Mouse (Mus musculus) E14TG2a.4 (cell line): ENCODE results near the gene Eef1akmt2.

Source experiments
- H3K27me3 ChIP-seq: 2 replicates; pipeline ENCODE4 v1.6.1; 2014; ENCODE audit warnings: low read length, control low read depth; ENCODE audit not compliant: insufficient read depth
- H3K36me3 ChIP-seq: 2 replicates; pipeline ENCODE4 v1.6.1; 2014; ENCODE audit warnings: low read length, control low read depth; ENCODE audit not compliant: insufficient read depth
- H3K4me1 ChIP-seq: replicated peaks from 2 replicates; pipeline ENCODE4 v1.6.1; 2014; ENCODE audit warnings: low read depth, low read length, control low read depth
- H3K4me3 ChIP-seq: replicated peaks from 2 replicates; pipeline ENCODE4 v1.5.1; 2014; ENCODE audit warnings: mild to moderate bottlenecking, low read length
- H3K9me3 ChIP-seq: 2 replicates; pipeline ENCODE4 v1.6.1; 2014; ENCODE audit warnings: low read length, control low read depth
- CTCF ChIP-seq: conservative IDR thresholded peaks from 2 replicates; pipeline ENCODE4 v1.5.1; 2014; ENCODE audit warnings: low read length
- NANOG ChIP-seq: IDR thresholded peaks from 2 replicates; pipeline ENCODE4 v1.6.1; 2014; ENCODE audit warnings: borderline replicate concordance, low read length, mixed read lengths
- POU5F1 ChIP-seq: IDR thresholded peaks from 2 replicates; pipeline ENCODE4 v1.6.1; 2014; ENCODE audit warnings: low read length, borderline replicate concordance

Eef1akmt2 gene

DNA sequence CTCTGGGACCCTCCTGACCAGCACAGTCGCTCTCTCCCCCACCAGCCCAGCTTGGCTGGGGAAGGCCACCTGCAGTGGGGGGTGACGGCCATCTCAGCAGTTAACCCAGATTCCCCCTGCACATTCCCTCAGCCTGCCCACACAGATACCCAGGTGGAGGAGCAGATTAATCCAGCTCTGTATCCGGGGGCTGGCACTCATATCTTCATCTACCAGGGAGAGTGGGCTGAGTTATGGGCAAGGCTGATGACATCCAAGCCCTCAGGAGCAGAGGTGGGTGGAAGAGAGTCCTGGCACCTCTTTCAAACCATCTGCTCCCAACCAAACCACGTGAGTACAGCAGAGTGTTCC, 39.8 kb upstream of the Eef1akmt2 start:
- Histone ChIP-seq H3K36me3 (no peaks in the 10 kb centered on the region), H3K9me3 (peaks cover 9% of the 10 kb centered on the region), H3K4me3 (no peak overlapping the region), H3K4me1 (peaks cover 20% of the 10 kb centered on the region), H3K27me3 (peaks cover 4% of the 10 kb centered on the region; the same call in 1 of the 2 replicates)
- TF ChIP-seq POU5F1 (no peak), NANOG (no peak), CTCF (no peak)

DNA sequence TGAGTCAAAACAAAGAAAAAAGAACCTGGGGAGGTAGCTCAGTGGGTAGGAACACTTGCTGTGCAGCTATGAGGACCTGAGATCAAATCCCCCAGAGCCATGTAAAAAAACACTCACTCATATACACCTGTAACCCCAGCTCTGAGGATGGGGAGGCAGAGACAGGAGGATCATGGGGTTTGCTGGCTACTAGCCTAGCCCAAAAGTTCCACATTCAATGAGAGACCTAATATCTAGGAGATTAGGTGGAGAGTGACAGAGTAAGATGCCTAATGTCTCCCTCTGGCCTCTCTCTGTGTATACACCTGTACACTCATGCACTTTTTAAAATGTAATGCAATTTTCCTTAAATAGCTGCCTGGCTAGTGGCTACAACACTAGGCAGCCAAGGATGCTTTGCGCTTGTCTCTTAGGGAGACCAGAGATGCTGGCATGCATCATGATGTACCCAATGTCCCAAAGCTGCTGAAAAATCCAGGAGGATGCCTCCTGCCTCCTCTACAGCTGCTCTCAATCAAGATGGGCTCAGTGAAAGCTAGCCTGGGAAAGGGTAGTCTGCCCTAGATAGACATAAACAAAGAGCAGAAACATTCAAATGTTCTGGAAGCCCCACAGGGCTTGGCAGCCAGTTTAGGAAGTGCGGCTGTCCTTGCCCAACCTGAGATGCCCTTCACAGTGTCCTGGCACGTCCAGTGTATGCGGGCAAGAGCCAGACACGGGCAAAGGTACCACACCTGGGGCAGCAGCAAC, 39.3 kb upstream of the Eef1akmt2 start:
- peaks cover 16% of the 10 kb centered on the region for H3K4me1 ChIP-seq
- H3K4me3 ChIP-seq = no peak overlapping the region
- peaks cover 4% of the 10 kb centered on the region; the same call in 1 of the 2 replicates for H3K27me3 ChIP-seq
- H3K36me3 ChIP-seq = no peaks in the 10 kb centered on the region
- TF ChIP-seq NANOG = no peak
- no peak for TF ChIP-seq POU5F1
- no peak for TF ChIP-seq CTCF
- H3K9me3 ChIP-seq = peaks cover 9% of the 10 kb centered on the region

DNA sequence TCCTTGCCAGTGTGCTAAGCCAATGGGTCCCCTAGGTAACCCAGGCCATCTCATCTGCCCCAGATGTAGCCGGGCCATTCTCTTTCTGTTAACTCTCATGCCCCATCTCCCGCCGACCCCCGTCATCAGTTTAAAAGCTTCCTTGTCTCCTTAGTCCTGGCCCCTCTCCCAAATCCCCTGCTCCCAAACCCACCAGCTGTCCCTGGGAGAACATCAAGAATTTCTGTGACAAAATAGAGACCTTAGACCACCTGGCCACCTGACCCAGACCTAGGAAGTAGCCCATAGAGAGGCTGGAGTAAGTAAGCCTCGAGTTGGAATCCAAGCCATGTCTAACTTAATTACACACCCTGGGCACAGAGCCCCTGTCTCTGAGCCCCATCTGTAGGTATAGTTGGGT, 37.7 kb upstream of the Eef1akmt2 start:
- Histone ChIP-seq H3K27me3 (peaks cover 4% of the 10 kb centered on the region; the same call in 1 of the 2 replicates), H3K9me3 (peaks cover 9% of the 10 kb centered on the region), H3K4me1 (peaks cover under 1% of the 10 kb centered on the region; the same call in 1 of the 2 replicates), H3K36me3 (peaks cover 5% of the 10 kb centered on the region), H3K4me3 (no peak overlapping the region)
- TF ChIP-seq NANOG (no peak), CTCF (no peak), POU5F1 (no peak)

DNA sequence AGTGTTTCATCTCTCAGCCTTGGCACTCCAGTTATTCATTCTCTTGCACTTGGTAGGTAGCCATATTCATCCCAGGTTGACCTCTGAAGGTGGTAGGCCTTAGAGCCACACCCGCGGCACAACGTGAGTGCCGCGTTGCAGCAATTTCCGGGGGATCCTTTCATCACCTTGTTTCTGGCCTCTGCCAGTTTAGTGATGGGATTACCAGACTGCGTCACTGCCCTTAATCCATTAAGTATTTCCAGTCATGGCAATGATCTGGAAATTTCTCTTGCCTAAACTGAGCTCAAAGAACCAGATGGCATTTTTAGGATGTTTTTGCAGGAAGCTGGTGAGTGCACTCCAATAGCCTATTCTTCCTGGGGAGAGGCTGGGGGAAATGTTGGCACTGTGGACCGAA, 37.2 kb upstream of the Eef1akmt2 start:
- Histone ChIP-seq H3K4me3 (no peak overlapping the region), H3K4me1 (no peaks in the 10 kb centered on the region), H3K9me3 (peaks cover 9% of the 10 kb centered on the region), H3K27me3 (peaks cover 4% of the 10 kb centered on the region; the same call in 1 of the 2 replicates), H3K36me3 (peaks cover 9% of the 10 kb centered on the region)
- TF ChIP-seq CTCF (no peak), NANOG (no peak), POU5F1 (no peak)

DNA sequence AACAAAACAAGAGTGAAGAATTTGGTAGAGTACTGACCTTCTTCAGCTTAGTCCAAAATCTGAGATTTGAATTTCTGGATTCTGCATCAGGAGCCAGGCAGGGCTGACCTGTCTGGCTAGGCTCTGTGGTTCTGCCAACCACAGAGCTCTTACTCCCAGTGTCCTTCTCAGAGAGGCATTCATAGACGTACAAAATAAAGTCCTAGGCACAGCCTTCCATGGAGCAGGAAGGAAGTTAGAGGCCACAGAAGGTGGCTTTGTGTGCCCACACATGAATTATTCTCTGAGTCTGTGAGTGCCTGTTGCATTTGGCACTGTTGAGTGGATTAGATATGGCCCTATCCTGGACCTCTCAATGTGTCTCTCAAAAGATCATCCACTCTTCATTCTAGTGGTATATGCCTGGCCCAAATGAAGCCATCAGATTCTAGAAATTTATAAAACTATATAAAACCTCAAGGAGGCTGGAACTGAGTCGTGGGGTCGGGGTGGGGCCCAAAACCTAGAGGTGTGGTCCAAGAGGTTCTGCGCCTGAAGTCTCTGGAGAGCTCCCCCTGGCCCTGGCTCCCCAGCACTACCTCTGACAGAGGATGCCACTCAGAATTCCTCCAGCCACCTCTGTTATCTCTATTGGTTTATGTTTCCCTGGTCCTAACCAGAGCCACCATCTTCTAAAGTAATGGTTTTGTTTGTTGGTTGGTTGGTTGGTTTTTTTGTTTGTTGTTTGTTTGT, 36.2 kb upstream of the Eef1akmt2 start:
- no peak for TF ChIP-seq NANOG
- no peak for TF ChIP-seq CTCF
- TF ChIP-seq POU5F1 = no peak
- Histone ChIP-seq H3K9me3 (peaks cover 9% of the 10 kb centered on the region), H3K27me3 (peaks cover 4% of the 10 kb centered on the region; the same call in 1 of the 2 replicates), H3K4me1 (no peaks in the 10 kb centered on the region), H3K4me3 (no peak overlapping the region), H3K36me3 (peaks cover 19% of the 10 kb centered on the region)

DNA sequence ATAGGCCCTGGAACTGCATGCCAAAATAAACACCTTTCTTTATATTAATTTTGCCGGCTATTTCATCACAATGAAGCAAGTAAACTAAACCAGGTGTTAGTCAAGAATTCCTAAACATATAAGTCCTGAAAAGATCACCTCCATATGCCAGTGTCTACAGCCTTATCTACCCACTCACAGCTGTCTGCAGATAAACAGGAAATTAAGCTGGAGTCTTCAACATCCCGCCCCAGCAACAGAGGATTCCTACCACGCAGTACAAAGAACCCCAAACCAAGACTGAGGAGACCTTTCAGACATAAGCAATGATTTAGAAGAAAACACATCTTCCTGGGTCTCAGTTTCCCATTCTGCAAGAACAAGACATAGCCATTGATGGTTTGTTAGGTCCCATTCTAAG, 35.6 kb upstream of the Eef1akmt2 start:
- H3K36me3 ChIP-seq = peaks cover 25% of the 10 kb centered on the region
- no peaks in the 10 kb centered on the region for H3K4me1 ChIP-seq
- H3K4me3 ChIP-seq = no peak overlapping the region
- H3K9me3 ChIP-seq = peaks cover 9% of the 10 kb centered on the region
- TF ChIP-seq POU5F1 (no peak), CTCF (no peak), NANOG (no peak)
- peaks cover 4% of the 10 kb centered on the region; the same call in 1 of the 2 replicates for H3K27me3 ChIP-seq

DNA sequence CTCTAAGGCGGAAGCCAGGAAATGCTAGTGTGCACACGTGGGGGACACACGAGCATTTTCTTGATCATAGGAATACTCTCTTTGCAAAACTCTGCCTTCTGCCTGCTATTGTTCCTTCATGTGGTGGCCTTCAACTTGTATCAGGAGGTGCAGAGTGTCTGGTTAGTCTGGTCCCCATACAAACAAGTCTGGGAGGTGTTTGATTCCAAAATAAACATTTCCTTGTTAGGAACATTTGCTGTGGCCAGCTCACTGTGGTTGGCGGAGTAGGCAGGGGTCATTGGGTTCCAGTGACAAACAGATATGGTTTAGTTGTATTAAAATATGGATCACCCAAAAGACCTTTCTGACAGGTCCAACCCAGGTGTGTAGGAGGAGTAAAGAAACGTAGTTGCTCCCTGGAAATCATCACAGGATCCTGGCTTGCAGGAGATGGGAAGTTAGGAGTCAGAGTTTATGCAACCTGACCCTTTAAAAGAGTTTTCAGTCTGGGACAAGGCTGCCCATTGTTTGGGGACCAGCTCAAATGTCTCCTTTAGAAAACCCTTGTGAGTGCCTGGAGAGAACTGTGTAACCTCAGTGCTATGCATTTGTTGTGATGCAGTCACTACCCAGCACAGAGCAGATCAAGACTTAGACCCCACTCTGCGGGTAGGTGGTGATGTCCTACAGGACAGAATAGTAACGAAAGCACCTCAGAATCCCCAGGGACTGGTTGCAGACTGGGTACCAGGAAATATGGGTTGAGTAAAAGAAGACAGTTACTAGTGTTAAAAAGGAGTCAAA, 34.7 kb upstream of the Eef1akmt2 start:
- Histone ChIP-seq H3K4me3 (no peak overlapping the region), H3K27me3 (peaks cover 2% of the 10 kb centered on the region; the same call in 1 of the 2 replicates), H3K9me3 (peaks cover 9% of the 10 kb centered on the region), H3K4me1 (no peaks in the 10 kb centered on the region), H3K36me3 (peaks cover 33% of the 10 kb centered on the region)
- TF ChIP-seq NANOG (no peak), CTCF (no peak), POU5F1 (no peak)

DNA sequence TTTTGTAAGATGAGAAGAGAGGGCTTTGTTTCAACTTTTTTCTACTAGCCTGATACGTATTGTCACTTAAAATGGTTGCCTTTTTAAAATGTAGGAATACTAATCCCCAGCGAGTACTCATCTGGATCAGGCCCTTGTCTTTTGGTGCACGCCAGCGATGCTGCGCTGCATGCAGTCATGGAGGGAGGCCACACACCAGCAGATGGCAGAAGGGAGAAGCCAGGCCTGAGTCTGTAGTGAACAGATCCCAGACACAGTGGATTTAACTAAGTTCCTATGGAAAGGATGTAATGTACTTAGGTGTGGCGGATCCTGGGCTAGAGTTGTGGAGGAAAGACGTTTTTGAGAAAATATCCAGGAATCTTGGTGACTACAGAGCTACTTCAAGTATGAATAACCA, 31.6 kb upstream of the Eef1akmt2 start:
- H3K27me3 ChIP-seq = no peaks in the 10 kb centered on the region
- TF ChIP-seq POU5F1 = no peak
- TF ChIP-seq NANOG = no peak
- TF ChIP-seq CTCF = no peak
- peaks cover 64% of the 10 kb centered on the region for H3K36me3 ChIP-seq
- H3K9me3 ChIP-seq = no peaks in the 10 kb centered on the region
- H3K4me3 ChIP-seq = no peak overlapping the region
- no peaks in the 10 kb centered on the region for H3K4me1 ChIP-seq
